Mouse (Mus musculus) embryonic facial prominence, embryonic 15.5 days (tissue): ENCODE measurements around the gene Praf2. TPM values are rescaled to one million over a fixed set of nuclear protein-coding genes. Genes with fewer than 3 reads are reported as not detected.
A peak's percentile ranks its signal among the peaks of the same experiment; 100 is the strongest.
"Not testable (repeated sequence)": the region's sequence is repeated elsewhere in the genome, so short reads cannot be mapped to it uniquely, and the experiment has no call there.

ENCODE experiments used
- ATAC-seq: fragments of 200-750 bp; cut with Nextera tagmentation; 2 replicates; pipeline ENCODE4 v1.8.0; 2017; ENCODE audit warnings: low read depth, moderate TSS enrichment; ENCODE audit not compliant: insufficient number of reproducible peaks, low FRiP score, low TSS enrichment
- H3K27ac ChIP-seq: fragments of 300-500 bp; sonication (generic); replicated peaks from 2 replicates; pipeline ENCODE4 v1.5.1; 2015; ENCODE audit warnings: mild to moderate bottlenecking, inconsistent platforms
- H3K27me3 ChIP-seq: fragments of 300-500 bp; sonication (generic); 2 replicates; pipeline ENCODE4 v1.6.1; 2015; ENCODE audit warnings: inconsistent platforms
- H3K36me3 ChIP-seq: fragments of 300-500 bp; sonication (generic); 2 replicates; pipeline ENCODE4 v1.6.1; 2015; ENCODE audit warnings: mild to moderate bottlenecking, inconsistent platforms
- H3K4me1 ChIP-seq: fragments of 300-500 bp; sonication (generic); 2 replicates; pipeline ENCODE4 v1.6.1; 2015; ENCODE audit warnings: inconsistent platforms
- H3K4me2 ChIP-seq: fragments of 300-500 bp; sonication (generic); replicated peaks from 2 replicates; pipeline ENCODE4 v1.6.1; 2015; ENCODE audit warnings: mild to moderate bottlenecking, inconsistent platforms
- H3K4me3 ChIP-seq: fragments of 300-500 bp; sonication (generic); replicated peaks from 2 replicates; pipeline ENCODE4 v1.5.1; 2015; ENCODE audit warnings: mild to moderate bottlenecking, inconsistent platforms
- H3K9ac ChIP-seq: fragments of 300-500 bp; sonication (generic); 2 replicates; pipeline ENCODE4 v1.6.1; 2015; ENCODE audit warnings: inconsistent platforms
- H3K9me3 ChIP-seq: fragments of 300-500 bp; sonication (generic); replicated peaks from 2 replicates; pipeline ENCODE4 v1.6.1; 2016; ENCODE audit warnings: inconsistent platforms
- WGBS: fragments of 180-500 bp; shearing (Covaris S2); methylation state at CpG from one replicate; pipeline ENCODE4 v1.1.7; 2015; 5-methylcytosine and 5-hydroxymethylcytosine counted together
- polyA plus RNA-seq: library from polyadenylated mRNA; unstranded; fragments of >200 nt; fragmentation: Nextera tagmentation; extraction: Ambion mirVana; gene quantifications from 2 replicates; pipeline ENCODE4 v1.2.1, GENCODE M21; 2015

Praf2 gene
- polyA plus RNA-seq, 1 experiment from 2014 or later: 74.7 TPM

DNA sequence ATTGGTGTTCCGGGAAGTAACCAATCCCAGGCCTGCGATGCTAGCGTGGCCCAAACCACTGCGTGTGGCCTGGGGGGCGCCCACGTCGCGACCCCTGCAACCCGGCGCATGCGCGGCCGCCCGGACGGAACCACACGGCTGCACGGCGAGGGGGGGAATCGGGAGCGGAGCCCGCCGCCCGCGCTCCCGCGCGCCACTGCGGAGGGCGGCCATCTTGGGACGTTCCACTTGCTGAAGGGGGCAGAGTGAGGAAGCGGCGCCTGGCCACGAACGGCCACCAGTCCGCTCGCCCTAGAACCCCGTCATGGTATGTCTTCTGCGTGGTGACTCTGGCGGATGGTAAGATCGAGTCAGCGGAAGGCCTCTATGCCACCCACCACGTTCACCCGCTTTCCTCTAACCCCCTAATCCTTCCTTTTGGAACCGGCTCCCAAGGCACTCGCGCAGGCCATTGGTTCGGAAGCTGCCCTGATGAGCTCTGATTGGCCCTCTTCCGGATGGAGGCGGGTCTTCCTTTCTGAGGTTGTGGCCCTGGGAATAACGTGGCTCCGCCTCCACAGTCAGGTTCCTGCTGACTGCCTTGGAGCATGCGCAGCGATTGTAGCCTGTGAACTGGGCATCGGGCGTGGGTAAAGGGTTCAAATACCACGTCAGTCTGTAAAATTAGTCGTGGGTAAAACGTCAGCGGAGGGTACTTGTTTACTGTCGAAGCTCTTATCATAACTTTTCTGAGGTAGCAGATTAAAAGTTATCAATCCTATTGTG, 13.9 kb upstream of the Praf2 start, which contains the start of gene Wdr45:
Wdr45 (plus strand) TSS at position 199 of the 765 bp plus-strand sequence.
- H3K27me3 ChIP-seq, H3K27ac ChIP-seq, H3K4me1 ChIP-seq, H3K36me3 ChIP-seq, H3K9me3 ChIP-seq, H3K9ac ChIP-seq: not testable (repeated sequence)
- ATAC-seq: peak; percentile 96
- 14% methylated on average over 38 of the region's 60 CpGs for WGBS
- H3K4me3 ChIP-seq: peak within 1 kb of the TSS; percentile 35
- peak within 1 kb of the TSS; percentile 40 for H3K4me2 ChIP-seq

DNA sequence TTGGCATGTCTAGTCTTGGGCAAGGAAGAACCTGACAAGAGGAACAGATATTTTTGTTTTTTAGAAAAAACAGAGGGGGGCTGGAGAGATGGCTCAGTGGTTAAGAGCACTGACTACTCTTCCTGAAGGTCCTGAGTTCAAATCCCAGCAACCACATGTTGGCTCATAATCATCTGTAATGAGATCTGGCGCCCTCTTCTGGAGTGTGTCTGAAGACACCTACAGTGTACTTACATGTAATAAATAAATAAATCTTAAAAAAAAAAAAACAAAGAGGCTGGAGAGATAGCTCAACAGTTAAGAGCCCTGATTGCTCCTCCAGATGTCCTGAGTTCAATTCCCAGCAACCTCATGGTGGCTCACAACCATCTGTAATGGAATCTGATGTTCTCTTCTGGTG, 12.2 kb upstream of the Praf2 start:
- H3K36me3 ChIP-seq, H3K27me3 ChIP-seq, H3K9me3 ChIP-seq, H3K27ac ChIP-seq, ATAC-seq, H3K4me3 ChIP-seq, H3K9ac ChIP-seq, H3K4me1 ChIP-seq, H3K4me2 ChIP-seq: not testable (repeated sequence)
- 48% methylated on average over 1 of the region's 1 CpGs for WGBS

- 21% methylated on average over 22 of the region's 22 CpGs for WGBS
- H3K36me3 ChIP-seq: 0 out of 2 replicates have a peak, but pooled peaks cover 7% of the 10 kb centered on the region
- no peaks in the 10 kb centered on the region for H3K4me1 ChIP-seq
- H3K27ac ChIP-seq: peak within 1 kb of the TSS; percentile 95
- H3K9ac ChIP-seq: peak within 1 kb of the TSS; percentile 39
- peak within 1 kb of the TSS; percentile 59 for H3K4me3 ChIP-seq
- peak within 1 kb of the TSS; percentile 56 for H3K4me2 ChIP-seq
- no peaks in the 10 kb centered on the region for H3K27me3 ChIP-seq
- ATAC-seq: peak; percentile 81
- H3K9me3 ChIP-seq: no peaks in the 10 kb centered on the region
Observed at GRCm38 (mm10) chrX:7721514-7722281, 6.5 kb upstream of the Praf2 start, which contains the start of gene Gm45208. Gm45208 (plus strand) TSS chrX:7722245.

- Histone ChIP-seq H3K27me3 (no peaks in the 10 kb centered on the region), H3K4me3 (peak overlapping the region; percentile 59), H3K36me3 (0 out of 2 replicates have a peak, but pooled peaks cover 9% of the 10 kb centered on the region), H3K4me1 (no peaks in the 10 kb centered on the region), H3K4me2 (peak overlapping the region; percentile 56), H3K9me3 (no peaks in the 10 kb centered on the region), H3K9ac (peak overlapping the region; percentile 39), H3K27ac (peak overlapping the region; percentile 95; the same call in 1 of the 2 replicates)
- WGBS: 12% methylated on average over 11 of the region's 11 CpGs
- no peak for ATAC-seq
Observed at GRCm38 (mm10) chrX:7722282-7722611, 6.0 kb upstream of the Praf2 start.

DNA sequence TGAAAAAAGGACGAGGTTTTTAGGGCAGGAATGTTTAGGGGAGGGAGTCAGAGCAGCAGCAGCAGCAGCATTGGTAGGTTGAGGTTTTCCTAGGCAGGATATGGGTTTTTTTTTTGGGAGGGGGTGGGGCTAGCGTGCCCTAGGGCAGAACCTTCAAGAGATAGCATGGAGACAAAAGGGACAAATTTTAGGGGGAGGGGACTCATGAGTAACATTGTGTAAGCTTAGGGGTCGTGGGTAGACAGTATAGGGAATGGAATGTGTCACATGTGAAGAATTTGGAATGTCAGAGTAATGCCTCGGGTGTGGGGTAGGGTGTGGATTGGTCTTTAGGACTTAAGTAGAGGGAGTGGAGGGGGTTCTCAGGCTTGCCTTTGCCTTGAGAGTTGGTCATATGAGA, 5.5 kb upstream of the Praf2 start:
- H3K9me3 ChIP-seq: no peaks in the 10 kb centered on the region
- peak overlapping the region; percentile 56 for H3K4me2 ChIP-seq
- H3K4me3 ChIP-seq: peak overlapping the region; percentile 59
- no peak for ATAC-seq
- H3K36me3 ChIP-seq: 0 out of 2 replicates have a peak, but pooled peaks cover 9% of the 10 kb centered on the region
- peak overlapping the region; percentile 39 for H3K9ac ChIP-seq
- WGBS: 19% methylated on average over 4 of the region's 4 CpGs
- no peaks in the 10 kb centered on the region for H3K4me1 ChIP-seq
- no peak overlapping the region for H3K27ac ChIP-seq
- H3K27me3 ChIP-seq: no peaks in the 10 kb centered on the region

DNA sequence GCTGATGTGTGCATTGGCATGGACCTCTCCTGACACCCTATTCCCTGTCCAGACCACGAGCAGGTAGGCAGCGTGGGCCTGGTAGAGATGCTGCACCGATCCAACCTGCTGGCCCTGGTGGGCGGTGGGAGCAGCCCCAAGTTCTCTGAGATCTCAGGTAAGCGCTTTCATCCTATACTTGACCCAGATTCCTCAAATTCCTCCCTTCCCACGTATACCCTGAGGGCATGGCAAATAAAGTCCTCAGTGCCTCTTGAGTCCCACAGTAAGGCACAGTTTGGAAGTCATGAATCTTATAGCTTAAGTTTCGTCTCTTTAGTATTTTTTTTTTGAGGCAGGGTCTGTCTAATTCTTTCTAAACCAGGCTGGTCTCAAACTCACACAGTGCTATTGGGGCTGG, 4.1 kb upstream of the Praf2 start:
- no peak overlapping the region for H3K9ac ChIP-seq
- 0 out of 2 replicates have a peak, but pooled peaks cover 1% of the 10 kb centered on the region for H3K4me1 ChIP-seq
- WGBS: 65% methylated on average over 7 of the region's 7 CpGs
- no peaks in the 10 kb centered on the region for H3K9me3 ChIP-seq
- no peak for ATAC-seq
- H3K36me3 ChIP-seq: 0 out of 2 replicates have a peak, but pooled peaks cover 9% of the 10 kb centered on the region
- no peak overlapping the region for H3K27ac ChIP-seq
- H3K4me3 ChIP-seq: no peak overlapping the region
- H3K4me2 ChIP-seq: no peak overlapping the region
- H3K27me3 ChIP-seq: no peaks in the 10 kb centered on the region

- Histone ChIP-seq H3K36me3 (0 out of 2 replicates have a peak, but pooled peaks cover 9% of the 10 kb centered on the region), H3K9me3 (no peaks in the 10 kb centered on the region), H3K27ac (no peak overlapping the region), H3K27me3 (no peaks in the 10 kb centered on the region), H3K4me2 (no peak overlapping the region), H3K4me1 (0 out of 2 replicates have a peak, but pooled peaks cover 4% of the 10 kb centered on the region), H3K4me3 (no peak overlapping the region), H3K9ac (no peak overlapping the region)
- WGBS: 90% methylated on average over 12 of the region's 12 CpGs
- ATAC-seq: no peak
Observed at GRCm38 (mm10) chrX:7725841-7726240, 2.4 kb upstream of the Praf2 start.

DNA sequence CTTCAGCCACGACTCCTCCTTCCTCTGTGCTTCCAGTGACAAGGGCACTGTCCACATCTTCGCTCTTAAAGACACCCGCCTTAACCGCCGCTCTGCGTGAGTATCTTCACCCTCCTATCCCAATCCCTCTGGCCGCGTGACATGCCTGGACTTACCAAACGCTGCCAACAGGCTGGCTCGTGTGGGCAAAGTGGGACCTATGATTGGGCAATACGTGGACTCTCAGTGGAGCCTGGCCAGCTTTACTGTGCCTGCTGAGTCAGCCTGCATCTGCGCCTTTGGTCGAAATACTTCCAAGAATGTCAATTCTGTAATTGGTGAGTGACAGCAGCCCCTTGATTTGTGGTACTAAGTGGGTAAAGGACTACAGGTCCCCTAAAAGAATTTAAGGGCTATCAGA, 1.1 kb upstream of the Praf2 start:
- H3K4me1 ChIP-seq: 0 out of 2 replicates have a peak, but pooled peaks cover 4% of the 10 kb centered on the region
- H3K9me3 ChIP-seq: no peaks in the 10 kb centered on the region
- no peak overlapping the region for H3K9ac ChIP-seq
- WGBS: 89% methylated on average over 13 of the region's 13 CpGs
- 0 out of 2 replicates have a peak, but pooled peaks cover 9% of the 10 kb centered on the region for H3K36me3 ChIP-seq
- no peak for ATAC-seq
- no peak overlapping the region for H3K4me3 ChIP-seq
- no peak overlapping the region for H3K27ac ChIP-seq
- H3K4me2 ChIP-seq: no peak overlapping the region
- no peaks in the 10 kb centered on the region for H3K27me3 ChIP-seq

DNA sequence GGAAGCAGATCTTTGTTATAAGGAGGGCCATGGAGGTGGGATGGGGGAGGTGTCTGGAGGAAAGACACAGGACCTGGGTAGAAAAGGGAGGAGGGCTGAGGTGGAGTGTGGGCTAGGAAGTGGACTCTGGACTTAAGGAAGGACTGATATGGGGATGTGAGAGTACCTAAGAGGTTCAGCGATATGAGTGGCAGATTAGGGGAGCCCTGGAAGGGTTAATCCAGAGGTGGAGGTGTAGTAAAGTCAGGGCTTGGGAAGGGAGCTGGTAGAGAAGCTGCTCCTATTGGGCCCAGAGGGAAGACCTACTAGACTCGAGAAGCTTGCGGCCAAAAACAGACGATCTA, 655 bp downstream of the Praf2 start:
- 32% methylated on average over 4 of the region's 4 CpGs for WGBS
- Histone ChIP-seq H3K4me2 (peak overlapping the region; percentile 47), H3K27me3 (no peaks in the 10 kb centered on the region), H3K9me3 (no peaks in the 10 kb centered on the region), H3K9ac (0 out of 2 replicates have a peak overlapping the region, but pooled peaks have one; percentile 12), H3K27ac (no peak overlapping the region), H3K4me1 (0 out of 2 replicates have a peak, but pooled peaks cover 4% of the 10 kb centered on the region), H3K36me3 (0 out of 2 replicates have a peak, but pooled peaks cover 9% of the 10 kb centered on the region), H3K4me3 (peak overlapping the region; percentile 51)
- no peak for ATAC-seq

- 0 out of 2 replicates have a peak, but pooled peaks cover 3% of the 10 kb centered on the region for H3K36me3 ChIP-seq
- 32% methylated on average over 26 of the region's 26 CpGs for WGBS
- ATAC-seq: no peak
- no peak overlapping the region for H3K4me3 ChIP-seq
- H3K27me3 ChIP-seq: no peaks in the 10 kb centered on the region
- no peak overlapping the region for H3K27ac ChIP-seq
- H3K4me1 ChIP-seq: 0 out of 2 replicates have a peak, but pooled peaks cover 4% of the 10 kb centered on the region
- H3K9ac ChIP-seq: no peak overlapping the region
- H3K4me2 ChIP-seq: no peak overlapping the region
- no peaks in the 10 kb centered on the region for H3K9me3 ChIP-seq
Observed at GRCm38 (mm10) chrX:7733571-7734156, 5.4 kb downstream of the Praf2 start.
